Mouse (Mus musculus): ENCODE data around the gene Ikbkg.
"Not testable (repeated sequence)": the region's sequence is repeated elsewhere in the genome, so short reads cannot be mapped to it uniquely, and the experiment has no call there.

The Ikbkg gene
- long read RNA-seq, experiment 1, full-length matches to known transcripts, result 5 of 16 reads
- long read RNA-seq, experiment 1, partial matches to known transcripts, result 0 of 16 reads
- long read RNA-seq, experiment 1, other reads (novel, unspliced or antisense), result 11 of 16 reads
- long read RNA-seq, experiment 2, full-length matches to known transcripts, result 8 of 25 reads
- long read RNA-seq, experiment 2, partial matches to known transcripts, result 0 of 25 reads
- long read RNA-seq, experiment 2, other reads (novel, unspliced or antisense), result 17 of 25 reads

- intact Hi-C loops (cut with DNase I), result no loop called here
These were observed at the start of gene Ikbkg, which contains the start of gene Fam3a for GRCm38 (mm10) chrX:74392535-74393443. Gene Ikbkg (plus strand): TSS chrX:74393290. Gene Fam3a (minus strand): TSS chrX:74393272.

DNA sequence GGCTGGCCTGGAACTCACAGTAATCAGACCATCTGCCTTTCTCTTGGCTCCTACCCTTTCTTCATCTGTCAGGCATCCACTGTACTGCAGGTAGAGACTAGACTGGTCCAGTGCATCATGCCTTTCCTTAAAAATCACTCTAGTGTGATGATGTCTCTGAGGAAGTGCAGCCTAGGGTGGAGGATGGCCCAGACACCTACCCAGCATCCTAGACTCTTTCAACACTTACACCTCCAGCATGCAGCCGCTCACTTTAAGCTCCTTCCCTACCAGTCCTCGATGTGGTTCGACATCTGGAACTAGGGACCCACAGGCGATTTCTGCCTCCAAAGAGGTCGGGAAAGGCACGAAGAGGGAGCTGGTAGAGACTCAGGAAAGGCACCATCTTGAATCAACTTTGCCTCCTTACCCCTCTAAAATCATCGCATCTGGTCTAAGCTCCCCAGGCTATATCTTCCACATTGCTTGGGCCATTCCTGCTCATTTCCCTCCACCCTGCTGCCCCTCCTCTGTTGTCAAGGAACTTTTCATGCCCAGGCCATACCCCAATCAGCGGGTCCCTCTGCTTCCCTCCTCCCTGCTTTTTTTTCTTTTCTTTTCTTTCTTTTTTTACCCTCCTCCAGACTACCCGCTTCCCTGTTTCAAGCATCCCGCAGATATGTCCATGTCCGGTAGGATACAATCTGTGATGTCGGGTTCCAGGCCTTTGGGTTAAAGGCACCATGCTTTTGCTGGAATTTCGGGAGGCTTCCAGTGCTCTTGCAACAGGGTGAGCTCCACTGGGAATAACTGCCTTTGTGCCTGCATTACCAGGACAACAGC, 40.2 kb upstream of the Ikbkg start:
- intact Hi-C loops (cut with DNase I), result no loop called here

GRCm38 (mm10) chrX:74353467-74353770, 39.7 kb upstream of the Ikbkg start, which contains the start of gene Lage3:
Gene Lage3 (minus strand): TSS chrX:74353618.
- intact Hi-C loops (cut with DNase I), result no loop called here

- intact Hi-C loops (cut with DNase I), result not testable (repeated sequence)
These were observed 36.0 kb upstream of the Ikbkg start for GRCm38 (mm10) chrX:74357069-74357468.

GRCm38 (mm10) chrX:74359171-74359570, 33.9 kb upstream of the Ikbkg start:
- intact Hi-C loops (cut with DNase I), result no loop called here

DNA sequence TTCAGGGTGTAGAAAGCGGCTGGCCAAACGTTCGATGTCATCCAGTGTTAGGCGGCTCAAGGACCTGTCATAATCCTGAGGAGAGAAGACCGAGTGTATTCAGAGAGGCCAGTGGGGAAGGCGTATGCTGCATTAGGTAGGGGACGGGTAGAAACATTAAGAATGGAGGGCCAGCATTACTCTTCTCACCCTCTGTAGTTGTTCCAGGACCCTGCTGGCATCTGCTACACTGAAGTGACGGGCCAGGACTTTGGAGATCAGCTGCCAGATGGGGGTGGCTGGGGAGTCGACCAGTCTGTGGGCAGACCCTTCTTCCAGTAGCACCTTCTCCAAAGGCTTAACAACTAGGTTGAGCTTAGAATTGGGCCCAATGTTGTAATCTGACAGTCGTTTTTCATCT, 25.6 kb upstream of the Ikbkg start:
- intact Hi-C loops (cut with DNase I), result loop anchor here (5.0 kb wide), 1 partner anchor 55 kb away; the partner anchor contains the start of gene Fam50a

GRCm38 (mm10) chrX:74368209-74368909, 24.7 kb upstream of the Ikbkg start:
- intact Hi-C loops (cut with DNase I), result loop anchor here (5.0 kb wide), 1 partner anchor 56 kb away; the partner anchor contains the start of gene Fam50a

GRCm38 (mm10) chrX:74372888-74373549, 20.1 kb upstream of the Ikbkg start, which contains the start of the genes Ubl4a and Slc10a3:
Gene Ubl4a (minus strand): TSS chrX:74373218.
Gene Slc10a3 (minus strand): TSS chrX:74373349.
- intact Hi-C loops (cut with DNase I), result no loop called here

GRCm38 (mm10) chrX:74384451-74384850, 8.6 kb upstream of the Ikbkg start:
- intact Hi-C loops (cut with DNase I), result no loop called here

DNA sequence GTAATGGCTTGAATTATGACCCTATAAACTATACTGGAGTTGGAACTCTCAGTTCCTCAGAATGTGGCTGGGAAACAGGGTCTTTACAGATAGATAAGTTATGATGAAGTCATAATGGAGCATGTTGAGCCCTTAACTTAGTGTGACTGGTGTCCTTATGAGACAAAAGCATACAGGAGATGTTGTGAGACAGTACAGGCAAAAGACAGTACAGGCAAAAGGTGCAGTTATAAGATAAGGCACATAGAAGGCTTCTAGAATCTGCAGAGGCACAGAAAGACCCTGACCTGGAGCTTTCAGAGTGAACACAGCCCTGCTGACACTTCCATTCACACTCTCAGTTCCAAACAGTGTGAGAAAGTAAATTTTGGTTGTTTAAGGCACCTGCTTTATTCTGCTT, 4.9 kb upstream of the Ikbkg start:
- intact Hi-C loops (cut with DNase I), result no loop called here

- intact Hi-C loops (cut with DNase I), result no loop called here
These were observed 7.0 kb downstream of the Ikbkg start for GRCm38 (mm10) chrX:74400136-74400535.

GRCm38 (mm10) chrX:74408340-74408739, 15.2 kb downstream of the Ikbkg start:
- intact Hi-C loops (cut with DNase I), result no loop called here

- intact Hi-C loops (cut with DNase I), result loop anchor here (2.0 to 10.0 kb wide), 2 partner anchors 165 to 289 kb away; partner anchors contain the start of genes Flna and Opn1mw
These were observed 20.3 kb downstream of the Ikbkg start for GRCm38 (mm10) chrX:74413377-74413776.

DNA sequence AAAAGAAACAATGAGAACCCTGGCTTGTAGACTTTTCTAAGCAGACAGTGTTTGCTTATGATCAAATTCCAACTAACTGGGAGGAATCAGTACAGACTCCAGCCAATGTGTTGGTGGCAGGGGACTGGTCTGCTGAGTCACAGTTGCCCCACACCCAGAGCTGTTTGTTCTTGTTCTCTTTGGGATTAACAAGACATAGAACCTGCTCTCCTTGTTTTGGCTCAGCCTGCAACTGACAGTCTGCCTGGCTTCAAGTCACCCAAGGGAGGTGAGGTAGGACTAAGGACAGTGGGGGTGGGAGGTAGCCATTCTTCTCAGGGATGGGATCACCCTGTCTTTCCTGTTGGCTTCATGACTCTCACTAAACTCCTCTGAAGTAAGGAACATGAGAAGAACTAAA, 31.4 kb downstream of the Ikbkg start:
- intact Hi-C loops (cut with DNase I), result no loop called here

- intact Hi-C loops (cut with DNase I), result no loop called here
These were observed 32.1 kb downstream of the Ikbkg start for GRCm38 (mm10) chrX:74425195-74425594.

DNA sequence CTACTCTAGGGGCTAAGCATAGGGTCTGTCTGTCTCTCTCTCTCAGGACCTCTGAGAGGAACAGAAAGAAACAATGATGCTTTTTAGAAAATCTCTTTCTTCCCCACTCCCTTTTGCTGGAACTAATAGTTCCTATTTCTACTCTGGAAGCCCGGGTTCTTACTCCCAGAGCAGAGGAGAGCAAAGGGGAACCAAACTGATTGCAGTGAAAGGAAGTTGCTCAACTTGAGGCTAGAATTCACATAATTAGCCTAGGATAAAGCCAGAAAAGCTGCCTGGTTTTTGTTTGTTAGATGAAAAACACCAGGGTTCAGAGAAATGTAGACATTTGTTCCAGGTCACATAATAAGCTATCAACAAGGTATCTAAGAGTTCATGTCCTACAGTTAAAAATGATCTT, 33.2 kb downstream of the Ikbkg start:
- intact Hi-C loops (cut with DNase I), result no loop called here

DNA sequence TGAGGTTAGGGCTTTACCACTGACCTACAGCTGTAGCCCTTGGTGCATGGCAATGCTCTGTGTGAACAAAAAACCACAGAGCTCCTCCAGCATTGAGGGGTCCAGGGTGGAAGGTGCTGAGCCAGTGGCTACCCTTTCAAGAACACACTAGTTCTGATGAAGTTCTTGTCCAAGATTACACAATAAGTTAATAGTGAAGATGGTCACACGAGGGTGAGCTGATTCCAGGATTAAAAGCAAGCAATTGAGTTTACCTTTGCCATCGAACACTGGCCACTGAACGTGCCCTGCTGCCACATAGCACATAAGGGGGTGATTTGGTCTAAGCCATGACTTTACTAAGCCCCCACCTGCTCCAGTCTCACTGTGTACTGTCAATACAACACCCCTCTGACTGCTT, 34.0 kb downstream of the Ikbkg start:
- intact Hi-C loops (cut with DNase I), result no loop called here

- intact Hi-C loops (cut with DNase I), result no loop called here
These were observed 35.2 kb downstream of the Ikbkg start for GRCm38 (mm10) chrX:74428146-74428825.

- intact Hi-C loops (cut with DNase I), result no loop called here
These were observed 35.8 kb downstream of the Ikbkg start, which contains the start of gene G6pdx for GRCm38 (mm10) chrX:74428826-74429276. Gene G6pdx (minus strand): TSS chrX:74429194.
